10 mouse cellular contexts compared by ENCODE assay signal in genomic region chr3:122481891-122482739, GRCm38 (mm10).
A peak's percentile ranks its signal among the peaks of the same experiment; 100 is the strongest.
DNase-seq lines count a peak whose midpoint lies in the region; ATAC-seq and TF ChIP-seq lines count a peak whose summit lies in the region.
"Had no signal": no experiment of that assay in that cellular context is flagged by ENCODE, and none has a peak within 500 bp of the region (broad histone marks: within the 10 kb centered on the region; RNA-seq: fewer than 3 reads in every experiment).

No protein-coding gene starts in this region.

- WGBS in hindbrain, postnatal 0 days: 75% methylated on average over 21 of the region's 21 CpGs
- WGBS in hindbrain, embryonic 11.5 days: 69% methylated on average over 21 of the region's 21 CpGs
- 52% methylated on average over 21 of the region's 21 CpGs for WGBS in intestine, embryonic 16.5 days
- WGBS in olfactory bulb, adult 2 months: 74% methylated on average over 21 of the region's 21 CpGs

- H3K27ac ChIP-seq in hindbrain, postnatal 0 days: peak overlapping the region; percentile 45; the same call in 1 of the 2 replicates
- H3K27ac ChIP-seq in hindbrain, embryonic 11.5 days (ENCODE audit: low read depth, low read length): no peak overlapping the region
- peak overlapping the region; percentile 78 for H3K27ac ChIP-seq in intestine, embryonic 16.5 days (ENCODE audit: low read length)
- peak overlapping the region; percentile 65; the same call in 1 of the 2 replicates for H3K27ac ChIP-seq in olfactory bulb, adult 2 months (ENCODE audit: insufficient read depth, low read depth, low read length)
- H3K27ac ChIP-seq: lung, embryonic 15.5 days had no signal

- H3K4me3 ChIP-seq in hindbrain, postnatal 0 days (ENCODE audit: low read length): no peak overlapping the region
- H3K4me3 ChIP-seq in hindbrain, embryonic 11.5 days (ENCODE audit: low read depth, low read length): no peak overlapping the region
- H3K4me3 ChIP-seq in intestine, embryonic 16.5 days (ENCODE audit: low read length): peak overlapping the region; percentile 8; the same call in 1 of the 2 replicates
- no peak overlapping the region for H3K4me3 ChIP-seq in olfactory bulb, adult 2 months (ENCODE audit: insufficient read depth, low read depth, low read length)
- H3K4me3 ChIP-seq: lung, embryonic 15.5 days had no signal

- no peak overlapping the region for H3K9ac ChIP-seq in hindbrain, postnatal 0 days (replicated peaks; ENCODE audit: low read length)
- H3K9ac ChIP-seq in hindbrain, embryonic 11.5 days (ENCODE audit: low read depth, low read length): no peak overlapping the region
- 0 out of 2 replicates have a peak overlapping the region, but pooled peaks have one; percentile 6 for H3K9ac ChIP-seq in intestine, embryonic 16.5 days (ENCODE audit: low read depth, low read length)
- H3K9ac ChIP-seq: lung, embryonic 15.5 days had no signal

- H3K4me2 ChIP-seq in hindbrain, postnatal 0 days (ENCODE audit: low read depth, low read length): no peak overlapping the region
- no peak overlapping the region for H3K4me2 ChIP-seq in hindbrain, embryonic 11.5 days (replicated peaks; ENCODE audit: low read depth, low read length)
- H3K4me2 ChIP-seq in intestine, embryonic 16.5 days (ENCODE audit: low read depth, low read length): peak overlapping the region; percentile 45
- H3K4me2 ChIP-seq: lung, embryonic 15.5 days had no signal

- H3K36me3 ChIP-seq in hindbrain, postnatal 0 days (ENCODE audit: insufficient read depth, low read length): no peaks in the 10 kb centered on the region
- H3K36me3 ChIP-seq in hindbrain, embryonic 11.5 days (ENCODE audit: control insufficient read depth, insufficient read depth, low read length): no peaks in the 10 kb centered on the region
- no peaks in the 10 kb centered on the region for H3K36me3 ChIP-seq in intestine, embryonic 16.5 days (ENCODE audit: control insufficient read depth, insufficient read depth, low read length)
- H3K36me3 ChIP-seq: lung, embryonic 15.5 days had no signal

- H3K9me3 ChIP-seq in hindbrain, postnatal 0 days (ENCODE audit: low read length): no peaks in the 10 kb centered on the region
- H3K9me3 ChIP-seq in hindbrain, embryonic 11.5 days (ENCODE audit: control insufficient read depth, low read length): no peaks in the 10 kb centered on the region
- H3K9me3 ChIP-seq in intestine, embryonic 16.5 days (ENCODE audit: control insufficient read depth, low read length): no peaks in the 10 kb centered on the region
- H3K9me3 ChIP-seq: lung, embryonic 15.5 days had no signal

- no peak for DNase-seq in hindbrain, postnatal 0 days (ENCODE audit: low spot score)
- no peak for DNase-seq in hindbrain, embryonic 11.5 days (ENCODE audit: low spot score)
- DNase-seq in adipocyte (ENCODE audit: low spot score): peak; percentile 33
- no peak for DNase-seq in spleen, adult 18-20 months
- no peak for DNase-seq in left cerebral cortex, adult 11 months (ENCODE audit: low spot score)
- no peak for DNase-seq in cerebellum, postnatal 4 days (ENCODE audit: low spot score in 2 of 2)
- DNase-seq: thymus, postnatal 14 days had no signal

- no peak for TF ChIP-seq POLR2A in olfactory bulb, adult 2 months (IDR thresholded peaks at IDR 0.05; ENCODE audit: insufficient read depth, low read depth, low read length)

- ATAC-seq in hindbrain, postnatal 0 days: no peak
- no peak for ATAC-seq in hindbrain, embryonic 11.5 days (ENCODE audit: low FRiP score)
- peak; percentile 84 for ATAC-seq in intestine, embryonic 16.5 days

- H3K27me3 ChIP-seq in hindbrain, postnatal 0 days (ENCODE audit: insufficient read depth, low read length): no peaks in the 10 kb centered on the region
- no peaks in the 10 kb centered on the region for H3K27me3 ChIP-seq in hindbrain, embryonic 11.5 days (ENCODE audit: control insufficient read depth, insufficient read depth, low read length)
- no peaks in the 10 kb centered on the region for H3K27me3 ChIP-seq in intestine, embryonic 16.5 days (replicated peaks; ENCODE audit: control insufficient read depth, insufficient read depth, low read length)
- H3K27me3 ChIP-seq: lung, embryonic 15.5 days had no signal

- no peak for TF ChIP-seq CTCF in hindbrain, postnatal 0 days (IDR thresholded peaks at IDR 0.05; ENCODE audit: low read depth)
- TF ChIP-seq CTCF in olfactory bulb, adult 2 months (IDR thresholded peaks at IDR 0.05; ENCODE audit: insufficient read depth, low read depth, low read length): no peak

- H3K4me1 ChIP-seq in hindbrain, postnatal 0 days (ENCODE audit: insufficient read depth, low read length): peaks cover 41% of the 10 kb centered on the region
- H3K4me1 ChIP-seq in hindbrain, embryonic 11.5 days (replicated peaks; ENCODE audit: control insufficient read depth, insufficient read depth, low read length): peaks cover 13% of the 10 kb centered on the region
- H3K4me1 ChIP-seq in intestine, embryonic 16.5 days (ENCODE audit: control insufficient read depth, insufficient read depth, low read length): peaks cover 27% of the 10 kb centered on the region
- H3K4me1 ChIP-seq in olfactory bulb, adult 2 months (ENCODE audit: control insufficient read depth, insufficient read depth, low read length): peaks cover 39% of the 10 kb centered on the region
